Mouse (Mus musculus): ENCODE data around the gene Kcnh7. TPM values are rescaled to one million over a fixed set of nuclear protein-coding genes. Genes with fewer than 3 reads are reported as not detected.

Kcnh7 gene
- polyA plus RNA-seq, 1 experiment from 2014 or later: 4.4 TPM

GRCm38 (mm10) chr2:62656072-62656471, 528.0 kb downstream of the Kcnh7 start:
- no peaks in the 10 kb centered on the region for H3K4me1 ChIP-seq (replicated peaks; ENCODE audit: control insufficient read depth, insufficient read depth, low read length)
- no peak for DNase-seq (ENCODE audit: low spot score)
- no peak overlapping the region for H3K27ac ChIP-seq (ENCODE audit: low read depth, low read length)
- no peak overlapping the region for H3K4me2 ChIP-seq (replicated peaks; ENCODE audit: low read depth, low read length)
- no peak for ATAC-seq (ENCODE audit: low FRiP score)
- no peak overlapping the region for H3K9ac ChIP-seq (ENCODE audit: low read depth, low read length)
- H3K4me3 ChIP-seq (ENCODE audit: low read depth, low read length): no peak overlapping the region
- no peaks in the 10 kb centered on the region for H3K36me3 ChIP-seq (ENCODE audit: control insufficient read depth, insufficient read depth, low read length)
- no peaks in the 10 kb centered on the region for H3K9me3 ChIP-seq (ENCODE audit: control insufficient read depth, low read length)
- no peaks in the 10 kb centered on the region for H3K27me3 ChIP-seq (ENCODE audit: control insufficient read depth, insufficient read depth, low read length)
- 83% methylated on average over 1 of the region's 1 CpGs for WGBS

- 50% methylated on average over 7 of the region's 7 CpGs for WGBS
- ATAC-seq (ENCODE audit: low FRiP score) (peak; percentile 76), DNase-seq (ENCODE audit: low spot score) (peak; percentile 69)
Observed at GRCm38 (mm10) chr2:62654519-62655338, 529.4 kb downstream of the Kcnh7 start.

GRCm38 (mm10) chr2:62652466-62652865, 531.6 kb downstream of the Kcnh7 start:
- 77% methylated on average over 4 of the region's 4 CpGs for WGBS
- Histone ChIP-seq H3K4me1 (replicated peaks; ENCODE audit: control insufficient read depth, insufficient read depth, low read length) (no peaks in the 10 kb centered on the region), H3K27ac (ENCODE audit: low read depth, low read length) (no peak overlapping the region), H3K9ac (ENCODE audit: low read depth, low read length) (no peak overlapping the region), H3K4me2 (replicated peaks; ENCODE audit: low read depth, low read length) (no peak overlapping the region), H3K27me3 (ENCODE audit: control insufficient read depth, insufficient read depth, low read length) (no peaks in the 10 kb centered on the region), H3K4me3 (ENCODE audit: low read depth, low read length) (no peak overlapping the region), H3K9me3 (ENCODE audit: control insufficient read depth, low read length) (no peaks in the 10 kb centered on the region), H3K36me3 (ENCODE audit: control insufficient read depth, insufficient read depth, low read length) (no peaks in the 10 kb centered on the region)
- ATAC-seq (ENCODE audit: low FRiP score) (no peak), DNase-seq (ENCODE audit: low spot score) (no peak)

More at GRCm38 (mm10) chr2:62654519-62655338, 529.4 kb downstream of the Kcnh7 start:
- no peak overlapping the region for H3K27ac ChIP-seq (ENCODE audit: low read depth, low read length)
- H3K9ac ChIP-seq (ENCODE audit: low read depth, low read length): no peak overlapping the region
- H3K27me3 ChIP-seq (ENCODE audit: control insufficient read depth, insufficient read depth, low read length): no peaks in the 10 kb centered on the region
- H3K4me2 ChIP-seq (replicated peaks; ENCODE audit: low read depth, low read length): no peak overlapping the region
- H3K36me3 ChIP-seq (ENCODE audit: control insufficient read depth, insufficient read depth, low read length): no peaks in the 10 kb centered on the region
- no peak overlapping the region for H3K4me3 ChIP-seq (ENCODE audit: low read depth, low read length)
- H3K9me3 ChIP-seq (ENCODE audit: control insufficient read depth, low read length): no peaks in the 10 kb centered on the region
- H3K4me1 ChIP-seq (replicated peaks; ENCODE audit: control insufficient read depth, insufficient read depth, low read length): no peaks in the 10 kb centered on the region

GRCm38 (mm10) chr2:62651890-62652289, 532.2 kb downstream of the Kcnh7 start:
- H3K4me1 ChIP-seq (replicated peaks; ENCODE audit: control insufficient read depth, insufficient read depth, low read length): 0 out of 2 replicates have a peak, but pooled peaks cover 2% of the 10 kb centered on the region
- no peaks in the 10 kb centered on the region for H3K27me3 ChIP-seq (ENCODE audit: control insufficient read depth, insufficient read depth, low read length)
- H3K27ac ChIP-seq (ENCODE audit: low read depth, low read length): no peak overlapping the region
- DNase-seq (ENCODE audit: low spot score) (no peak), ATAC-seq (ENCODE audit: low FRiP score) (no peak)
- no peaks in the 10 kb centered on the region for H3K9me3 ChIP-seq (ENCODE audit: control insufficient read depth, low read length)
- H3K4me3 ChIP-seq (ENCODE audit: low read depth, low read length): no peak overlapping the region
- WGBS: 83% methylated on average over 4 of the region's 4 CpGs
- H3K4me2 ChIP-seq (replicated peaks; ENCODE audit: low read depth, low read length): no peak overlapping the region
- H3K9ac ChIP-seq (ENCODE audit: low read depth, low read length): no peak overlapping the region
- no peaks in the 10 kb centered on the region for H3K36me3 ChIP-seq (ENCODE audit: control insufficient read depth, insufficient read depth, low read length)

- H3K9me3 ChIP-seq (ENCODE audit: control insufficient read depth, low read length): no peaks in the 10 kb centered on the region
- no peaks in the 10 kb centered on the region for H3K36me3 ChIP-seq (ENCODE audit: control insufficient read depth, insufficient read depth, low read length)
- no peak overlapping the region for H3K27ac ChIP-seq (ENCODE audit: low read depth, low read length)
- DNase-seq (ENCODE audit: low spot score) (peak; percentile 44), ATAC-seq (ENCODE audit: low FRiP score) (peak; percentile 52; the same call in 1 of the 2 replicates)
- peak overlapping the region; percentile 74 for H3K4me2 ChIP-seq (replicated peaks; ENCODE audit: low read depth, low read length)
- 0 out of 2 replicates have a peak, but pooled peaks cover 3% of the 10 kb centered on the region for H3K4me1 ChIP-seq (replicated peaks; ENCODE audit: control insufficient read depth, insufficient read depth, low read length)
- peak overlapping the region; percentile 44 for H3K4me3 ChIP-seq (ENCODE audit: low read depth, low read length)
- peak overlapping the region; percentile 49; the same call in 1 of the 2 replicates for H3K9ac ChIP-seq (ENCODE audit: low read depth, low read length)
- no peaks in the 10 kb centered on the region for H3K27me3 ChIP-seq (ENCODE audit: control insufficient read depth, insufficient read depth, low read length)
- WGBS: 8% methylated on average over 6 of the region's 6 CpGs
Observed at GRCm38 (mm10) chr2:62646671-62647289, 537.3 kb downstream of the Kcnh7 start.

GRCm38 (mm10) chr2:62646014-62646645, 538.0 kb downstream of the Kcnh7 start, which contains the start of gene Ifih1:
TSS of gene Ifih1 (minus strand) at chr2:62646255.
- Histone ChIP-seq H3K36me3 (ENCODE audit: control insufficient read depth, insufficient read depth, low read length) (no peaks in the 10 kb centered on the region), H3K27me3 (ENCODE audit: control insufficient read depth, insufficient read depth, low read length) (no peaks in the 10 kb centered on the region), H3K4me1 (replicated peaks; ENCODE audit: control insufficient read depth, insufficient read depth, low read length) (0 out of 2 replicates have a peak, but pooled peaks cover 3% of the 10 kb centered on the region), H3K4me2 (replicated peaks; ENCODE audit: low read depth, low read length) (peak within 1 kb of the TSS; percentile 74), H3K9me3 (ENCODE audit: control insufficient read depth, low read length) (no peaks in the 10 kb centered on the region), H3K4me3 (ENCODE audit: low read depth, low read length) (peak within 1 kb of the TSS; percentile 44), H3K27ac (ENCODE audit: low read depth, low read length) (no peak within 1 kb of the TSS), H3K9ac (ENCODE audit: low read depth, low read length) (peak within 1 kb of the TSS; percentile 49)
- ATAC-seq (ENCODE audit: low FRiP score) (peak; percentile 84), DNase-seq (ENCODE audit: low spot score) (peak; percentile 75)
- under 1% methylated on average over 30 of the region's 30 CpGs for WGBS

GRCm38 (mm10) chr2:62645475-62645874, 538.6 kb downstream of the Kcnh7 start:
- Histone ChIP-seq H3K9ac (ENCODE audit: low read depth, low read length) (no peak overlapping the region), H3K9me3 (ENCODE audit: control insufficient read depth, low read length) (no peaks in the 10 kb centered on the region), H3K4me2 (replicated peaks; ENCODE audit: low read depth, low read length) (peak overlapping the region; percentile 74), H3K4me1 (replicated peaks; ENCODE audit: control insufficient read depth, insufficient read depth, low read length) (0 out of 2 replicates have a peak, but pooled peaks cover 3% of the 10 kb centered on the region), H3K4me3 (ENCODE audit: low read depth, low read length) (peak overlapping the region; percentile 44), H3K27me3 (ENCODE audit: control insufficient read depth, insufficient read depth, low read length) (no peaks in the 10 kb centered on the region), H3K27ac (ENCODE audit: low read depth, low read length) (no peak overlapping the region), H3K36me3 (ENCODE audit: control insufficient read depth, insufficient read depth, low read length) (no peaks in the 10 kb centered on the region)
- whole genome bisulfite sequencing: 35% methylated on average over 12 of the region's 12 CpGs
- ATAC-seq (ENCODE audit: low FRiP score) (peak; percentile 17; the same call in 1 of the 2 replicates), DNase-seq (ENCODE audit: low spot score) (peak; percentile 36)

GRCm38 (mm10) chr2:62644891-62645290, 539.2 kb downstream of the Kcnh7 start:
- Histone ChIP-seq H3K9me3 (ENCODE audit: control insufficient read depth, low read length) (no peaks in the 10 kb centered on the region), H3K27me3 (ENCODE audit: control insufficient read depth, insufficient read depth, low read length) (no peaks in the 10 kb centered on the region), H3K4me3 (ENCODE audit: low read depth, low read length) (no peak overlapping the region), H3K4me1 (replicated peaks; ENCODE audit: control insufficient read depth, insufficient read depth, low read length) (0 out of 2 replicates have a peak, but pooled peaks cover 3% of the 10 kb centered on the region), H3K36me3 (ENCODE audit: control insufficient read depth, insufficient read depth, low read length) (no peaks in the 10 kb centered on the region), H3K4me2 (replicated peaks; ENCODE audit: low read depth, low read length) (no peak overlapping the region), H3K27ac (ENCODE audit: low read depth, low read length) (no peak overlapping the region), H3K9ac (ENCODE audit: low read depth, low read length) (no peak overlapping the region)
- DNase-seq (ENCODE audit: low spot score) (no peak), ATAC-seq (ENCODE audit: low FRiP score) (no peak)
- WGBS: 89% methylated on average over 5 of the region's 5 CpGs
